Mouse (Mus musculus) myocyte (in vitro differentiated cells): ENCODE data around the gene Zfyve27. TPM values are rescaled to one million over a fixed set of nuclear protein-coding genes. Genes with fewer than 3 reads are reported as not detected.

ENCODE experiments used
- H3K27me3 ChIP-seq: one replicate; pipeline ENCODE4 v1.6.1; 2011; ENCODE audit not compliant: control insufficient read depth, insufficient read depth, insufficient read length
- H3K36me3 ChIP-seq: one replicate; pipeline ENCODE4 v1.6.1; 2011; ENCODE audit not compliant: control insufficient read depth, insufficient read depth
- H3K4me2 ChIP-seq: one replicate; pipeline ENCODE4 v1.6.1; 2011; ENCODE audit warnings: low read depth, control low read depth
- H3K4me3 ChIP-seq: one replicate; pipeline ENCODE4 v1.5.1; 2011; ENCODE audit warnings: mild to moderate bottlenecking, control low read depth, moderate library complexity
- H3K79me2 ChIP-seq: one replicate; pipeline ENCODE4 v1.6.1; 2011; ENCODE audit not compliant: control insufficient read depth, insufficient read depth
- H3ac ChIP-seq: one replicate; pipeline ENCODE4 v1.6.1; 2011; ENCODE audit not compliant: control insufficient read depth, insufficient read length
- CEBPB ChIP-seq: IDR thresholded peaks from 2 replicates; pipeline ENCODE4 v1.6.1; 2011; ENCODE audit warnings: mild to moderate bottlenecking, moderate library complexity; ENCODE audit not compliant: poor library complexity, insufficient read depth, severe bottlenecking
- E2F4 ChIP-seq: IDR thresholded peaks from one replicate; pipeline ENCODE4 v1.6.1; 2011; ENCODE audit warnings: mild to moderate bottlenecking, control low read depth, moderate library complexity; ENCODE audit not compliant: insufficient read depth
- MAX ChIP-seq: IDR thresholded peaks from one replicate; pipeline ENCODE4 v1.6.1; 2011; ENCODE audit warnings: low read depth, mild to moderate bottlenecking, control low read depth
- MYOD1 ChIP-seq, 3 experiments: IDR thresholded peaks; one replicate each; pipeline ENCODE4 v1.6.1; 2011; ENCODE audit warnings: control low read depth in 2 of 3, low read depth in 2 of 3, mild to moderate bottlenecking in 2 of 3, moderate library complexity in 1 of 3; ENCODE audit not compliant: insufficient read length in 2 of 3, control insufficient read depth in 1 of 3
- MYOG ChIP-seq, 3 experiments: IDR thresholded peaks; one replicate each; pipeline ENCODE4 v1.6.1; 2011; ENCODE audit warnings: control low read depth in 2 of 3, low read depth in 2 of 3, mild to moderate bottlenecking in 2 of 3; ENCODE audit not compliant: insufficient read length in 2 of 3, control insufficient read depth in 1 of 3, insufficient read depth in 1 of 3
- POLR2A ChIP-seq: IDR thresholded peaks from one replicate; pipeline ENCODE4 v1.6.1; 2011; ENCODE audit warnings: low read depth, mild to moderate bottlenecking, control low read depth, moderate library complexity; ENCODE audit not compliant: insufficient read length
- POLR2AphosphoS2 ChIP-seq: IDR thresholded peaks from one replicate; pipeline ENCODE4 v1.6.1; 2011; ENCODE audit warnings: low read depth, control low read depth; ENCODE audit not compliant: insufficient read length
- REST ChIP-seq: IDR thresholded peaks from one replicate; pipeline ENCODE4 v1.6.1; 2011; ENCODE audit warnings: mild to moderate bottlenecking, control low read depth, moderate library complexity; ENCODE audit not compliant: insufficient read depth, insufficient read length
- SRF ChIP-seq: IDR thresholded peaks from one replicate; pipeline ENCODE4 v1.6.1; 2011; ENCODE audit warnings: low read depth; ENCODE audit not compliant: control insufficient read depth, insufficient read length
- TCF12 ChIP-seq: IDR thresholded peaks from one replicate; pipeline ENCODE4 v1.6.1; 2011; ENCODE audit warnings: mild to moderate bottlenecking, control low read depth; ENCODE audit not compliant: poor library complexity, insufficient read depth, severe bottlenecking
- TCF3 ChIP-seq: IDR thresholded peaks from one replicate; pipeline ENCODE4 v1.6.1; 2011; ENCODE audit warnings: low read depth, control low read depth; ENCODE audit not compliant: insufficient read length
- USF1 ChIP-seq: IDR thresholded peaks from one replicate; pipeline ENCODE4 v1.6.1; 2011; ENCODE audit warnings: low read depth, mild to moderate bottlenecking, control low read depth, moderate library complexity
- polyA plus RNA-seq: library from polyadenylated mRNA; unstranded; fragments of >200 nt; fragmentation: generic; extraction: Trizol; gene quantifications from one replicate; pipeline ENCODE4 v1.2.1, GENCODE M21; 2012; ENCODE audit warnings: missing spikeins

Gene Zfyve27
- polyA plus RNA-seq, 1 experiment: 22.4 TPM

- Histone ChIP-seq H3K79me2 (peaks cover 32% of the 10 kb centered on the region), H3K4me2 (no peak overlapping the region), H3K4me3 (peak overlapping the region; percentile 74), H3K36me3 (peaks cover 33% of the 10 kb centered on the region), H3K27me3 (no peaks in the 10 kb centered on the region), H3ac (no peak overlapping the region)
- TF ChIP-seq POLR2AphosphoS2: peak; percentile 14
- TF ChIP-seq MAX: no peak
These were observed 39.1 kb upstream of the Zfyve27 start for GRCm38 (mm10) chr19:42124684-42125083.

GRCm38 (mm10) chr19:42125501-42126218, 38.1 kb upstream of the Zfyve27 start:
- H3K4me3 ChIP-seq: peak overlapping the region; percentile 74
- peaks cover 32% of the 10 kb centered on the region for H3K79me2 ChIP-seq
- peak overlapping the region; percentile 97 for H3K4me2 ChIP-seq
- peak; percentile 16 for TF ChIP-seq POLR2AphosphoS2
- TF ChIP-seq REST: no peak
- H3K36me3 ChIP-seq: peaks cover 32% of the 10 kb centered on the region
- no peak overlapping the region for H3ac ChIP-seq
- no peaks in the 10 kb centered on the region for H3K27me3 ChIP-seq

- no peaks in the 10 kb centered on the region for H3K27me3 ChIP-seq
- H3K4me2 ChIP-seq: peak overlapping the region; percentile 97
- no peak overlapping the region for H3ac ChIP-seq
- TF ChIP-seq USF1 (no peak), POLR2AphosphoS2 (peak; percentile 62)
- peaks cover 32% of the 10 kb centered on the region for H3K79me2 ChIP-seq
- H3K4me3 ChIP-seq: peak overlapping the region; percentile 74
- H3K36me3 ChIP-seq: peaks cover 26% of the 10 kb centered on the region
These were observed 37.5 kb upstream of the Zfyve27 start for GRCm38 (mm10) chr19:42126219-42126605.

- Histone ChIP-seq H3K36me3 (peaks cover 20% of the 10 kb centered on the region), H3K4me3 (peak overlapping the region; percentile 74), H3K79me2 (peaks cover 32% of the 10 kb centered on the region), H3ac (no peak overlapping the region), H3K4me2 (peak overlapping the region; percentile 97), H3K27me3 (no peaks in the 10 kb centered on the region)
- TF ChIP-seq E2F4 (no peak), MYOD1 (IDR thresholded peaks at IDR 0.05; ENCODE audit: control insufficient read depth in 1 of 3, insufficient read length in 2 of 3, low read depth in 2 of 3) (no peak), POLR2A (no peak), USF1 (no peak), MAX (no peak), TCF12 (no peak), CEBPB (no peak), REST (no peak), POLR2AphosphoS2 (no peak), SRF (no peak), TCF3 (no peak), MYOG (IDR thresholded peaks at IDR 0.05; ENCODE audit: control insufficient read depth in 1 of 3, insufficient read depth in 1 of 3, insufficient read length in 2 of 3, low read depth in 2 of 3) (no peak)
These were observed 36.7 kb upstream of the Zfyve27 start for GRCm38 (mm10) chr19:42127024-42127423.

- Histone ChIP-seq H3K36me3 (peaks cover 8% of the 10 kb centered on the region), H3ac (peak overlapping the region; percentile 77), H3K4me2 (peak overlapping the region; percentile 97), H3K4me3 (peak overlapping the region; percentile 74), H3K79me2 (peaks cover 32% of the 10 kb centered on the region), H3K27me3 (no peaks in the 10 kb centered on the region)
- TF ChIP-seq POLR2A: no peak
- no peak for TF ChIP-seq MYOG (IDR thresholded peaks at IDR 0.05; ENCODE audit: control insufficient read depth in 1 of 3, insufficient read depth in 1 of 3, insufficient read length in 2 of 3, low read depth in 2 of 3)
- no peak for TF ChIP-seq MAX
- TF ChIP-seq E2F4: no peak
- no peak for TF ChIP-seq REST
- no peak for TF ChIP-seq POLR2AphosphoS2
- TF ChIP-seq TCF3: no peak
- no peak for TF ChIP-seq SRF
- TF ChIP-seq TCF12: no peak
- TF ChIP-seq CEBPB: no peak
- no peak for TF ChIP-seq USF1
These were observed 35.6 kb upstream of the Zfyve27 start for GRCm38 (mm10) chr19:42128052-42128740.
